Mouse (Mus musculus): ENCODE data around the gene Zdhhc16.
"Not testable (repeated sequence)": the region's sequence is repeated elsewhere in the genome, so short reads cannot be mapped to it uniquely, and the experiment has no call there.

Gene Zdhhc16

DNA sequence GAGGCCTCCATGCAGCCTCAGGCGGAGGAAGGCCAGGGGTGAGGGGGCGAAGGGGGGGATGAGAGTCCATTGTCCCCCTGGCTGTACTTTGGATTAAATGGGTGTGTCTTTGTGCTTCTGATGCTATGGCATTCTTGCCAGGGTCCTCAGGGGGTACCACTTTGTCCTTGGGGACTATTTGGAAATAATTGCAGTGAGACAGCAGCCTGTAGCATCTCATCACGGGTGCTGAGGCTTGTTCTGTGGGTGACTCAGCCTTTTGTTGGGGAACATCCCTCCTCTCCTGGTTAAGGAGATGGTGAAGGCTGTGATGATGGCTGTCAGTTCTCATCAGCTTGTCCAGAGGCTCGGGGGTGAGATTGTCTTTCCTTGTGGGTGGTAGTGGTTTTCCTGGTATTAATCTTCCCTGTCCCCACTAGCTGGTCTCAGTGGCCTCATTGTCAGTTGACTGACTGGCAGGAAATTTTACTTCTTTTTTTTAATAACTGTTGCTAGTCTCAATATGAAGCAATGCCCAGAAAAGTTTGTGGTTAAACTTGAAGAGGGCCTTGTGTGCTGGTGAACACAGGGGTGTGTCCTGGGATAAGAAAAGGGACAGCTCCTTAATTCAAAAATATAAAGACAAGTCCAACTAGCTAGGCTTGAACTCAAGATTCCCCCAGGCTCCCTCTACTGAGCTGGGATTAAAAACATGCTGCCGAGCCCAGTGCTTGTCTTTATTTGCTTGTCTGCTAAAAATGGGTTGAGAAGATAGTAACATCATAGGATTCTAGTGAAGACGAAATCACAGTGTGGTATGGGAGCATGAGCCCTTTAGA, 19.3 kb upstream of the Zdhhc16 start:
- no peak for DNase-seq (ENCODE audit: low spot score in 2 of 2)

DNA sequence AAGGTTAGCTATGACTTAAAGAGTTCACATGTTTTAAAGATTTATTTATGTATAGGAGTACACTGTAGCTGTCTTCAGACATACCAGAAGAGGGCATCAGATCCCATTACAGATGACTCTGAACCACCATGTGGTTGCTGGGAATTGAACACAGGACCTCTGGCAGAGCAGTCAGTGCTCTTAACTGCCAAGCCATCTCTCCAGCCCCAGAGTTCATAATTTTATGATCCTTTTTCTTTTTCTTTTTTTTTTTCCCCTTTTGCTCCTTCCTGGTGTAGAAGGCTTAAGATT, 18.7 kb upstream of the Zdhhc16 start:
- not testable (repeated sequence) for DNase-seq (ENCODE audit: low spot score in 2 of 2)

DNA sequence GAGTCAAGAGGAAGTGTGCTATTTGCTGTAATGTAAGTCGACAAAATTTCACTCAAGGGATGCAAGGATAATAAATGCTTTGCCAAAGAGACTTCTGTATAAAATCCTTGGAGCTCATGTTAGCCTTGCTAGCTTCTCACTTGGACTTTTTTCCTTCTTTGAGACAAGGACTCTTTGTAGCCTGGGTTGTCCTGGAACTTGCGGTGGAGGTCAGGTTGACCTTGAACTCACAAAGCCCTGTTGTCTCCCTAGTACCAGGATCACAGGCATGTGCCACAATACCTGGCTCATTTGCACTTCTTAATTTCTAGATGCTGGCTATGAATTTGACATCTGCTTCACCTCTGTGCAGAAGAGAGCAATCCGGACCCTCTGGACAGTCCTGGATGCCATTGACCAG, 18.0 kb upstream of the Zdhhc16 start:
- DNase-seq (ENCODE audit: low spot score in 2 of 2): no peak

GRCm38 (mm10) chr19:41916853-41917252, 16.4 kb upstream of the Zdhhc16 start:
- no peak for DNase-seq (ENCODE audit: low spot score in 2 of 2)

GRCm38 (mm10) chr19:41919471-41919870, 13.8 kb upstream of the Zdhhc16 start:
- no peak for DNase-seq (ENCODE audit: low spot score in 2 of 2)

DNA sequence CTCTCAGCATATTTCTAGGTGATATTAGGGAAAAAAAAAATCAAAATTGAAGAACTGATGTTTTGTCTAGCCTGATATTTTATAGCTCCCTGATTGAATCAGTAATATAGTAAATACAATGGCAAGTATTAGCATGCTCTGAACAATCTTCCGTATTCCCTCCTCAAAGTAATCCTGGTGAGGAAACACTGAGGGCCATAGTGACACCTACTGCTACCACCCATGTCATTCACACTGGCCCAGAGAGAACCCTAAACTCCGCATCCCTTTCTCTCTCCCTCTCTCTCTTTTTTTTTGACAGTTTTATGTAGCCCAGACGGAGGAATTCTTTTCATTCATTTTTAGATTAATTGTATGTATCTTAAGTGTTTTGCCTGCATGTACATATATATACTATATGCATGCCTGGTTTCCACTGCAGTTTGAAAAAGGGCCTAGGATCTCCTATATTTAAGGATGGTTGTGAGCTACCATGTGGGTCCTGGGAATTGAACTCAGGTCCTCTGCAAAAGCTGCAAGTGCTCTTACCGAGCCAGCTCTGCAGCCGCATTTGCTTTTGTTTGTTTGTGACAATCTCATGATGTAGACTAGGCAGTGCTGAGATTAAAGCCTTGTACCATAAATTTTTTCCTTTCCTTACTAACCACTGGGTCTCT, 12.7 kb upstream of the Zdhhc16 start:
- no peak for DNase-seq (ENCODE audit: low spot score in 2 of 2)

GRCm38 (mm10) chr19:41932686-41933085, 594 bp upstream of the Zdhhc16 start:
- DNase-seq (ENCODE audit: low spot score in 2 of 2): no peak

- DNase-seq (ENCODE audit: low spot score in 2 of 2): no peak
Observed at GRCm38 (mm10) chr19:41934124-41934523, 844 bp downstream of the Zdhhc16 start.

DNA sequence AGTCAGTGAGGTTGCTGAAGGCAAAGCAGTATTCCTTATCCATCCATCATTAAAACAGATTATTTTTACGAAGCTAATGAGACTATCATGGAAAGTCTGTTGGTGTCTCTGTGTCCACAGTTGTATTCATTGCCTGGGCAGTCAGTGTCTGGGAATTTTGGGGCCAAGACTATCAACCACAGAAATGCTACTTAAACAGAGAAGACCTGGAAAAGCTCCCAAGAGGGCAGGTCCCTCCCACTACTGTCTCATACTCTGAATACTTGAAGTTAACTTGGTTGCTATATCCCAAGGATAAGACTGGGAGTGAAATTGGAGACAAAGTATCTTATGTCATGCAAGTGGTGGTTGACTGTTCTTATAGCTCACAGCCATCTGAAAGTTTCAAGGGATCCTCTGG, 2.6 kb downstream of the Zdhhc16 start:
- DNase-seq (ENCODE audit: low spot score in 2 of 2): no peak

DNA sequence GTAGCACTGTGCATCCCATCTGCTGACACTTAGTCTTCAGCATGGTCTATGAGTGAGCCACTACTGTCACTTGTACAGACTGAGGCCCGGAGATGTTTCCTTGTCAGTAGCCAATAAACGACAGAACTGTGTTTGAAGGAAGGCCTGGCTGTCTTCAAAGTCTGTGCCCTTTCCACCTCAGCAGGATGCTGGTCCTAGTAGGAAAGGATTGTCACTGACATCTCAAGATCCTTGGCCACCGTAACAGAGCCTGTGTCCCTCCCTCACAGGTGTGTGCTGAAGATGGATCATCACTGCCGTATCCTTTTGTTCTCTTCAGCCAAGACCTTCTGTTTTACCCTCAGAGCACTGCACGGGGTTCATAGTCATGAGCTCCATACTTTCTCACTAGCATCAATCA, 5.3 kb downstream of the Zdhhc16 start:
- DNase-seq (ENCODE audit: low spot score in 2 of 2): no peak

- DNase-seq (ENCODE audit: low spot score in 2 of 2): no peak
Observed at GRCm38 (mm10) chr19:41943841-41944240, 10.6 kb downstream of the Zdhhc16 start.

DNA sequence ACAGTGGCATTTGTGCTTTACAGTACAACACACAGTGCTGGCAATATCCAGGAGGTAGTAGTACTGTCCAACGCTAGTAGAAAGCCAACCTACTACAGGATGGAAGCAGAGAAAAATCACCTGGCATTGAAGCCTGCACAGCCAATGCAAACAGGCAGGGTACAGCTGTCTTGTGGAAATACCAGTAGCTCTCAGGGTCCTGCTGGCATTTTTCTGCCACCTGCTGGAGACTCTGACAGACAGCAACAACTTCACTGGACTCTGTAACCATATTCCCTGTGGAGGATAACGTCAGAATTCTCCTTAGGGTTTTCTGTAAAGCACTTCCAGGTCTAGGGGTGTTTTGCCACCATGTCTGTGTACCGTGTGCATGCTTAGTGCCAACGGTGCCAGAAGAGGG, 19.0 kb downstream of the Zdhhc16 start:
- DNase-seq (ENCODE audit: low spot score in 2 of 2): no peak

- DNase-seq (ENCODE audit: low spot score in 2 of 2): peak in 1 of 2 experiments; percentile 28
Observed at GRCm38 (mm10) chr19:41953574-41953973, 20.3 kb downstream of the Zdhhc16 start.

- DNase-seq (ENCODE audit: low spot score in 2 of 2): no peak
Observed at GRCm38 (mm10) chr19:41969618-41970017, 36.3 kb downstream of the Zdhhc16 start.

- peak in 1 of 2 experiments; percentile 56 for DNase-seq (ENCODE audit: low spot score in 2 of 2)
Observed at GRCm38 (mm10) chr19:41973891-41974794, 40.9 kb downstream of the Zdhhc16 start.

GRCm38 (mm10) chr19:41980422-41980818, 47.1 kb downstream of the Zdhhc16 start:
- no peak for DNase-seq (ENCODE audit: low spot score in 2 of 2)

DNA sequence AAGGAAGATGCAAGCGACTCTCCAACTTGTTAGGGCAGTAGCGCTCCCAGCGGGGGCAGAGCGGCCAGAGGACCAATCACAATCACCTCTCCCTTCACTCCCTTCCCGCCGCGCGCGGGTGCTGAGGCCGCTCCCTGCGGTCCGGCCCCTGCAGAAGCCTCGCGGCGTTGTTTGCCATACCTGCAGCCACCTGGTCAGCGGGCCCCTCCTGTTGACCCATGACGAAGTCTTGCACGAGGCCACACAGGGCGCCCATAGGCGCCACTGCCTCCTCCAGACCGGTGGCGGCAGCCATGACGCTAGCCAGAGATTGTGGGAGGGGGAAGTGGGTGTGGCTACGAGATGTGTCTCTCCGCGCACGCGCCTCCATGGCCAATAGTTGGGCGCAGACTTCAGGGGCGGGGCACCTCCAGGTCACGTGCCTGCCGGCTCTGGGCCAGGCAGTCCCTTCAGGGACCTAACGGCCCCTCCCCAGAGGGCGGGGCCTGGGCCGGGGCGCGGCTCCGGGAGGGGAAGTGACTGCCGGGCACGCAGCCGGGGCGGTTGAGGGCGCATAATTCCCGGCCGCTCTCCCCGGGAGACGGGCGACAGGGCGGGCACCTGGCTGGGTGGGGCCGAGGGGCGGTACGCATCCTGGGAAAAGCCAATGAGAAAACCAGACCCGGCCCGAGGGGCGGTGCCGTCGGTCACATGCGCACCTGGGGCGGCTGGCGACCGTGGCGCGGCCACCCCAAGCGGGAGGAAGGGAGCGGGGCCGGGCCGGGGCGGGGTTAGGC, 47.7 kb downstream of the Zdhhc16 start, which contains the start of gene Mms19:
Mms19 (minus strand) TSS at position 339 of the 776 bp plus-strand sequence.
- peak; percentile 99 for DNase-seq (ENCODE audit: low spot score in 2 of 2)

- no peak for DNase-seq (ENCODE audit: low spot score in 2 of 2)
Observed at GRCm38 (mm10) chr19:41981595-41981927, 48.3 kb downstream of the Zdhhc16 start, which contains the start of gene Ubtd1. Ubtd1 (plus strand) TSS chr19:41981763.

GRCm38 (mm10) chr19:41981931-41982790, 48.9 kb downstream of the Zdhhc16 start:
- DNase-seq (ENCODE audit: low spot score in 2 of 2): no peak

- no peak for DNase-seq (ENCODE audit: low spot score in 2 of 2)
Observed at GRCm38 (mm10) chr19:41982791-41983150, 49.5 kb downstream of the Zdhhc16 start.

DNA sequence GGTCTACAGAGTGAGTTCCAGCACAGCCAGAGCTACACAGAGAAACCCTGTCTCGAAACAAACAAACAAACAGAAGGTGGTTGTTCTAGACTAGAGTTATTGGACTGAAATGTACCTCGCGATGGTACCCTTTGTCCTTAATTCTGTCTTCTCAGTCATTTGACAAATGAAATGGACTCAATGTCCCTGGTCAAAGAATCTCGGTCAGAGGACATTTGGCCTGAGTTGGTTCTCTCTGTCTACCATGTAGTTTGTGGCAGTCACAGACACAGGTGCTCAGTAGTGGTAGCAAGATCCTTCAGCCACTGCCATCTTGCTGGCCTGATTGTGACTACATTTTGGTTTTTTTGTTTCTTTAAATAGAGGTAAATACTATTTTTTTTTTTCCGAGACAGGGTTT, 52.7 kb downstream of the Zdhhc16 start:
- DNase-seq (ENCODE audit: low spot score in 2 of 2): no peak
